Mouse (Mus musculus) embryo, embryonic 11.5 days (tissue): ENCODE data around the gene Ssbp4.

Source experiments
- DNase-seq: peaks from one replicate; pipeline ENCODE4 v3.0.0-alpha.2; 2012; ENCODE audit warnings: low read depth, low spot score

Ssbp4 gene

DNA sequence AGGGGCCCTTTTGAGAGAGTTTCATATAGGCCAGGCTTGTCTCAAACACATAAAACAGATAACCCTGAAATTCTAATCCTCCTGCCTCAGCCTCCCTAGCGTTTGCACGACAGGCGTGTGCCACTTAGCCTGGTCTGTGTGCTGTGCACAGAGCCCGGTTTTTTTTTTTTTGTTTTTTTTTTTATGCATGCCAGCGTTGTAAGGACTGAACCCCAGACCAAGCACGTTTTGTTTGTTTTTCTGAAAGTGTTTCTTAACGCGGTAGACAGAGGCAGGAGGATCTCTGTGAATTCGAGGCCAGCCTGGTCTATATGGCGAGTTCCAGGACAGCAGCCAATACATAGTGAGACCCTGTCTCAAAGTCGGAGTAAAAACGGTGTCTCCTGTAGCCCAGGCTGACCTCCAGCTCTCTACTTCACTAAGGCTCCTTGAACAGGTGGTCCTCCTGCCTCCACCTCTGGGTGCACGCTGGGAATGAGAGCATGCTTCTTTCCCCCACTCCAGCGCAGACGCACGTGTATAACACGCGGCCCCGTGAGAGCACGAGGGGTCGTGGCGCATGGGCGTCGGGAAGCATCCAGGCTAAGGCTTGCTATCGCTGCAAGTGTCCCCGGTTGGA, at the start of gene Ssbp4:
Ssbp4 (minus strand) TSS at position 124 of the 619 bp plus-strand sequence.
- DNase-seq = no peak

DNA sequence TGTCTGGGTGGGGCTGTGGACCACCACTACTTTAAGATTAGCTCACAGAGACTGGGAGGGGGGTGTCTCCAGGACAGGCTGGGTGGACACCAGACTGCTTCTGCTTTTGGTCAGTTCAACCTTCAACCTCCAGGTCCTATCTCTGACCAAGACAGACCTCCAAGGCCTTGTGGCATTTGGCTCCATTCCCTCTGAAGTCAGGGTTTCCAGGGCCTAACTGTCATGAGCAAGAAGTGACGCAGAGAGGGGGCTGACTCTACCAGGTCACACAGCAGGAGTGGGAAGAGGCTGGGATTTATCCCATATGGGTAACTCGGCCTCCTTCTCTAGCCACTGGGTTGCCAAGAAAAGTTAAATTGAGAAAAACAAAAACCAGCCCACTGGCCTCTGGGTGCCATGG, 49.1 kb upstream of the Ssbp4 start:
- no peak for DNase-seq

GRCm38 (mm10) chr8:70657214-70657613, 48.5 kb upstream of the Ssbp4 start:
- DNase-seq = no peak

DNA sequence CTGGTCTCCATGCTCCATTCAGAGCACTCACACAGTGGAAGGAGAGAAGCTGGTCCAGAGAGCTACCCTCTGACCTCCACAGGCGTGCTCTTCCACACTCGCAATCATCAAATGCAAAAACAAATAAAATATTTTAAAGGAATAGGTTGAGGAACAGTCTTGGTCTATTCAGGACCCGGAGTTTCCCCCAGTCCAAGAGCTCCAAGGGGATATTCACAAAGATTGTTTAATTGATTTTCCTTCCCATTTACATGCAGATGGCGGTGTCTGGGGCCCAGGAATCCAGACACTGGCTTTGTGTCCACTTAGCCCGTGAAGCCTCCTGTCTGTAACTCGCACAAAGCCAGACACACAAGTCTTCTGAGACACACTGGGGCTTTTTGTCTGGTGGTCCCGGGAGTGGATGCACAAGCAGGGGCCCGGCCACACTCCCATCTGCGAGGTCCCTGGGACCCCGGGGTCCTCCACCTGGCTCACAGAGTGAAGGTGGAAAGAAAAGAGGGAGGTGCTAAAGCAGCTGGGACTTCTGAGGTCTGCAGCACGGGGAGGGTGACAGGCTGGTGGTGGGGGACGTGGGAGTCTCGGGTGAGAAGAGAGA, 47.6 kb upstream of the Ssbp4 start:
- DNase-seq = no peak

DNA sequence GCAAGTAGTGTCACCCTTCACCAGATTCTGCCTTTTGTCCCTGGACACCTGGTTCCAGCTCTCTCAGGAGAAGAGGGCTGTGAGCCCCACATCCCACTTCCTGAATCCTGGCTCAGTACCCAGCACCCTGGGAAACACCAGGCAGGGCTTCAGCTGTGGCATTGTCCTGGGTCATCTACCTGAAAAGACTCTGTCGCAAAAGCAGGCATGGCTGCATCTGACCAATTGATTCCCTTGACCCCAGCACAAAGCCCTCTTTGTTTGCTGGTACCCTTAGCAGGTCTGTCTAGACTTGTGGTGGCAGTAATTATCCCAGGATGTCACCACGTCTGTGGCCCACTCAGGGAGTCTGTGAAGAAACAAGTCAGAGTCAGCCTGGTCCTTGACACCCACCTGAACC, 46.8 kb upstream of the Ssbp4 start:
- no peak for DNase-seq

- no peak for DNase-seq
Observed at GRCm38 (mm10) chr8:70654121-70654520, 45.4 kb upstream of the Ssbp4 start.

DNA sequence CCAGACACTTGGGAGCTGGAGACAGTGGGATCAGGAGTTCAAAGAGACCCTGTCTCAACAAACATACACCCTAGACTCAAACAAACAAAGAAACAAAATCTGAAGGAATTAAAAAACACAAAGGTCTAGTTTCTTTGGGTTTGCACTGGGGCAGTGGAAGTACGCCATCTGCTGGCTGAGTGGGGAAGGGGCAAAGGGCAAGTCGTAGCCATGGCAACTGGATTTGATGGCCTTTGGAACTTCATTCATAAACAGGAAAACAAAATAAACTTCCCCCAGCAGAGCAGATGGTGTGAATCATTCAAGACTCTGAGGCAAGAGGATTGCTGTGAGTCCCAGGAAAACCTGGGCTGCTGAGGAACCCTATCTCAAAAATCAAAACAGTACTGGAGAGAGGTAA, 44.6 kb upstream of the Ssbp4 start:
- DNase-seq = no peak

GRCm38 (mm10) chr8:70650351-70650750, 41.7 kb upstream of the Ssbp4 start:
- DNase-seq = no peak

DNA sequence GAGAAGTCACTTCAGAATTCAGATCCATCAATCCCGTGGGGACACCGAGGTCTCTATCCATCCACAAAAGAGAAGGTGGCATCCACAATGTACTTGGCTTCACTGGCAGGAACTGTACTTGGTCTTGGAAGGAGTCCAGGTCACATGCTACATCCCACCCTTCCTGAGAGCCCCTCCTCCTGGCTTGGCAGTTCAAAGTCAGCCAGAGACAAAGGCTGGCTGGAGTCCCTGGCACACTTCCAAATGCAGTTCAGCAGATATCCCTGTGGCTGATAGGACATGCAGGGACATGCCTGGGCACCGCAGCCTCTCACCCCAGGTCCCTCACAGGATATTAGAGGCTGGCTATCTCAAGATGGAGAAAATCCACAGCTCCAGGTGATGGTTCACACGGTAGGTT, 40.7 kb upstream of the Ssbp4 start:
- no peak for DNase-seq

- no peak for DNase-seq
Observed at GRCm38 (mm10) chr8:70648921-70649320, 40.2 kb upstream of the Ssbp4 start.

GRCm38 (mm10) chr8:70648164-70648442, 39.4 kb upstream of the Ssbp4 start:
- DNase-seq = no peak

- no peak for DNase-seq
Observed at GRCm38 (mm10) chr8:70647343-70648163, 38.9 kb upstream of the Ssbp4 start.

- no peak for DNase-seq
Observed at GRCm38 (mm10) chr8:70646775-70647174, 38.1 kb upstream of the Ssbp4 start.

GRCm38 (mm10) chr8:70646369-70646768, 37.7 kb upstream of the Ssbp4 start:
- DNase-seq = no peak

DNA sequence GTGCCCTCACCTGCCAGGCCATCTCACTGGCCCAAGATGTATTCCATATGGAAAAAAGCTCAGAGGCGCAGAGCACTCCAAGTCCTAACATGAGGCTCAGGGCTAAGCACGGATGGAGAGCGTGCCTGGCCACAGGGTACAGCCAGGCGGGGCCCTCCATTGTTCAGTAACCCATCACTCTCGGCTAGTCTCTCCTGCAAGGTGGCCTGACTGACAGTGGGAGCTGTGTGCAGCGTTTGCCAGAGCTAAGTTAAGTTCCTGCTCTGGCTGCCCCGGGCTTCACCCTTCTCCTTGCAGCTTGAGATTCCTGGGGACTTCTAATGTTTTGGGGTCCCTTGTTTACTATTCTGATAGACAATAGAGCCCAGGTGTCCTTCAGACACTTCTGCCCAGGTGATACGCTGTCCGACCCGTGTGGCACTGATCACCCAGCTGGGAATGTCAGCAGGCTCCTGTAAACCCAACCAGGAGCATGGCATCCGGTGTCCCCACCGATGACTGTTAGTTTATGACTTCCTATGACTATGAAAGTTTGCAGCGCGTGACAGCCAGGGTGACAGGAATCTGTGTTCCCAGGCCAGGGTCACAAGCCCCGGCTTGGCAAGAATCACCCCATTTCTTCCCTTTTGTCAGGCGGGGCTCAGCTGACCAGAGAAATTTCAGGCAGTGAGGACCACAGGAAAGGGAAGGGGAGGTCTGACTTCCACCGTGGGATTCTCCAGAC, 37.0 kb upstream of the Ssbp4 start:
- DNase-seq = no peak

DNA sequence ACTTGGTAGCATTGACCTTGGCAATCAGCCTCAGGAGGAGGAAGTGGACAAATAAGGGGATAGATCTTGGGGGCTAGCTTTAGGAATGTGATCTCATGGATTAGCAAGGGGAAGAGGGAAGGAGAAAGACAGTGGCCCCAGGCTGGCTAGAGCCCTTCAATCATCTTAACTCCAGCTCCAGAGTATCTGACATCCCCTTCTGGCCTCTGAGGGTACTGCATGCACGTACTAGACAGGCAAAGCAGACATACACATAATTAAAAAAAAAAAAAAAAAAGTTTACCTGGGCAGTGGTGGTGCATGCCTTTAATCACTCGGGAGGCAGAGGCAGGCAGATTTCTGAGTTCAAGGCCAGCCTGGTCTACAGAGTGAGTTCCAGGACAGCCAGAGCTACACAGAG, 35.4 kb upstream of the Ssbp4 start:
- DNase-seq = no peak

GRCm38 (mm10) chr8:70643019-70643418, 34.3 kb upstream of the Ssbp4 start:
- no peak for DNase-seq

GRCm38 (mm10) chr8:70638752-70639151, 30.1 kb upstream of the Ssbp4 start:
- no peak for DNase-seq

DNA sequence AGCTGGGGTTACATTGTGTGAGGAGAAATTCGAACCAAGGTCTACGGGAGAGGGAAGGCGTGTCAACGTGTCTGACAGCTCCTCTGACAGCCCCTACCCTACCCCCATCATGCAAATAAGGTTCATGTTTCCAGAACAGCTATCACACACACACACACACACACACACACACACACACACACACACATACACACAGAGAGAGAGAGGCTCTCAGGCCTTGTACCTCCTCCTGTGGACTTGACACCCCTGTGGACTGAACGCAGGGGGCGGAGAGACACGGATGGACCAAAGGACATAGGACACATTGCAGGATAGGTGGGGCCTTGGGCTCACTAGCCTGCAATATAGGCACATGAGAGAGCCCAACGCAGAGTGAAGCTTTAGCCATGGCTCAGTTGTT, 28.2 kb upstream of the Ssbp4 start:
- DNase-seq = no peak

DNA sequence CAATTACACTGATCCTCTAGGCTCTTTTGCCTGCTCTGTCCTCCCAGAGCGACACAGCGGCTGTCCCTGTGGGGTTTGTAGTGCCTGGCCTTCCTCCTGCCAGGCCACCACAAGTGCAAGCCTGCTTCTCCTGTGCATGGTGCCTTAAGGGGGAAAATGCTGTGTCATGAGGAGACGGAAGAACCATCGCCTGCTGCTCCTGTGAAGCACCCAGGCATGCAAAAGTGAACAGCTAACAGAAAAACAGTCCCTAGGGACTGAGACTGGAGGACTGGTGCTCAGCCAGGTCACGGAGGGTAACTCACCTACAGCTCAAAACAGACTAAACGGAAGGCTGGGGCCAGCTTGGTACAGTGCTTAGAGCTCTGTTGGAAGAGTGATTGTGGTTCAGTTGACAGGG, 26.9 kb upstream of the Ssbp4 start:
- no peak for DNase-seq

DNA sequence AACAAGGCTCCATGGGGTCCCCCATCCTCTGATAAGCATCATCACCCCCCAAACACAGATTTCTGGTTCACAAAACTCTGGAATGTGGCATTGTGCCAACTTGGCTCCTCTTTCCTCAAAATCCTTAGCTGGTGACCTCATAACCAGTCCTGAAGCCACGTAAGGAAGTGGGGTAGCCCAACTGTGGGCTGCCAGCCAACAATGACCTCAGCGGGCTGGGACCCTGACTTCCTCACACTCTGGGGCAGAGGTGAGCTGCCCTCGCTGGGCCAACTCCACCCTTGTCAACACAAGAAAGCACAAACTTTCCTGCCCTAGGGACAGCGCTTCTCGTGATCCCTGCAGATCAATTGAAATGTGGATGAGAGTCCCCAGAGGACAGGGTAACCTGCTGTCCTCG, 25.4 kb upstream of the Ssbp4 start:
- no peak for DNase-seq

- no peak for DNase-seq
Observed at GRCm38 (mm10) chr8:70632346-70632892, 23.7 kb upstream of the Ssbp4 start, which contains the start of gene Gdf15. Gene Gdf15, minus strand, starts transcription at chr8:70632456.
